Mouse (Mus musculus) large intestine, adult 2 months (tissue): ENCODE results near the gene Gm9789. TPM values are rescaled to one million over a fixed set of nuclear protein-coding genes. Genes with fewer than 3 reads are reported as not detected.
"Not testable (repeated sequence)": the region's sequence is repeated elsewhere in the genome, so short reads cannot be mapped to it uniquely, and the experiment has no call there.

ENCODE experiments used
- DNase-seq: peaks from one replicate; pipeline ENCODE4 v3.0.0-alpha.2; 2012; ENCODE audit warnings: low read depth, low spot score
- WGBS: fragments of 180-500 bp; shearing (Covaris S2); methylation state at CpG from one replicate; pipeline ENCODE4 v1.1.7; 2018; 5-methylcytosine and 5-hydroxymethylcytosine counted together
- polyA plus RNA-seq: library from polyadenylated mRNA; depleted of rRNA; stranded (reverse); fragments of >200 nt; gene quantifications from 2 replicates; pipeline ENCODE4 v1.2.3, GENCODE M21; 2012; rRNA removed

Gene Gm9789
- polyA plus RNA-seq, result not detected in 2 replicates

DNA sequence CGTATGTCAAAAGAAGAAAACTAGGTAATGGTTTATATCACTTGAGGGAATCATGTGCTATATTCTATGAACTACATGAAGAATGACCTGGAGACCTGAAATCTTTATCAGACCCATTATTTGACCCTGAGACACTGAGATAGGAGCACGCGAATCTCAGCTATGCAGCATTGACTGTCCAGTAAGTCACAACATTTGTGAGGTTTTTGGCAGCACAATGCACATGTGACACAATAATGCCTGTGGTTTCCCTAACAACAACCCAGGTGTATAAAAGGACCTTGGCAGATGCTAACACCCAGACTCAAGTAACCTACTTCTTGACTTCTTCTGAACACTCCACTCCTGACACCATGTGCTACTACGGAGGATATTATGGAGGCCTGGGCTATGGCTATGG lies at the start of gene Gm9789:
Gene Gm9789 (plus strand): TSS at position 301 of the 400 bp plus-strand sequence.
- DNase-seq, result no peak
- WGBS, result 79% methylated on average over 4 of the region's 4 CpGs

DNA sequence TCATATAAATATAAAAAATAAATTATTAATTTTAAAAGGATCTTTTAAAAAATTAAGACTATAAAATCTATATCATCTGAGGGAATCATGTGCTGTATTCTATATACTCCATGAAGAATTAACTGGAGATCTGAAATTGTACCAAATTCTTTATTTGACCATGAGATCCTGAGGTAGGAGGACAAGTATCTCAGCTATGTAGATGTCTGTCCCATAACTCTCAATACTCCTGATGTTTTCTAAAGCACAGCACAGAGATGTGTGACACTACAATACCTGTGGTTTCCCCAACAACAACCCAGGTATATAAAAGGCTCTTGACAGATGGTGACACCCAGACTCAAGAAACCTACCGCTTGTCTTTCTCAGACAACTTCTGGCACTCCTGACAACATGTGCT lies 17.2 kb upstream of the Gm9789 start, which contains the start of gene Gm6358:
Gene Gm6358 (plus strand): TSS at position 301 of the 400 bp plus-strand sequence.
- DNase-seq, result no peak
- 90% methylated on average over 1 of the region's 1 CpGs for WGBS

DNA sequence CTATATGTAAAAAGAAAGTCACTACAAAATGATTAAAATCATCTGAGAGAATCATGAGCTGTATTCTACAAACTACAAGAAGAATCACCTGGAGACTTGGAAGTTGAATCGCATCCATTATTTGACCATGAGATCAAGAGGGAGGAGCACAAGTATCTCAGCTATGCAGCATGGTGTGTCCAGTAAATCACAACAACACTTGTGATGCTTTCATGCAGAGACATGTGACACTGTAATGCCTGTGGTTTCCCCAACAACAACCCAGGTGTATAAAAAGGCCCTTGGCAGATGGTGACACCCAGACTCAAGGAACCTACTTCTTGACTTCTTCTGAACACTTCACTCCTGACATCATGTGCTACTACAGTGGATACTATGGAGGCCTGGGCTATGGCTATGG lies 7.0 kb upstream of the Gm9789 start, which contains the start of gene Gm10061:
Gene Gm10061 (plus strand): TSS at position 301 of the 400 bp plus-strand sequence.
- DNase-seq, result no peak
- 90% methylated on average over 1 of the region's 1 CpGs for WGBS

DNA sequence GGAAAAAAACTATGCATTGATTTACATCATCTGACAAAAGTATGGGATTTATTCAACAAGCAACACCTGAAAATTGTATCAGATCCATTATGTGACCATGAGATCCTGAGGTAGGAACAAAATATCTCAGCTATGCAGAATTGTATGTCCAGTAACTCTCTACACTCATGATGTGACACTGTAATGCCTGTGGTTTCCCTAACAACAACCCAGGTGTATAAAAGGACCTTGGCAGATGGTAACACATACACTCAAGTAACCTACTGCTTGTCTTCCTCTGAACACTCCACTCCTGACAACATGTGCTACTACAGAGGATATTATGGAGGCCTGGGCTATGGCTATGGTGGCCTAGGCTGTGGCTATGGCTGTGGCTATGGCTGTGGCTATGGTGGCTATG lies 11.4 kb downstream of the Gm9789 start, which contains the start of gene Gm7735:
Gene Gm7735 (plus strand): TSS at position 301 of the 400 bp plus-strand sequence.
- DNase-seq, result not testable (repeated sequence)

DNA sequence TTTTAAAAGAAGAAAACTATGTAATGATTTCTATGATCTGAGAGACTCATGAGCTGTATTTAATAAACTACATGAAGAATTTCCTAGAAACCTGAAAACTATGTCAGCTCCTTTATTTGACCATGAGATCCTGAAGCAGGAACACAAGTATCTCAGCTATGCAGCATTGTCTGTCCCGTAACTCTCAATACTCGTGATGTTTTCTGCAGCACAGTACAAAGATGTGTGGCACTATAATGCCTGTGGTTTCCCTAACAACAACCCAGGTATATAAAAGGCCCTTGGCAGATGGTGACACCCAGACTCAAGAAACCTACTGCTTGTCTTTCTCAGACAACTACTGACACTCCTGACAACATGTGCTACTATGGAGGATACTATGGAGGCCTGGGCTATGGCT lies 16.7 kb downstream of the Gm9789 start, which contains the start of gene 1110057P08Rik:
Gene 1110057P08Rik (plus strand): TSS at position 301 of the 400 bp plus-strand sequence.
- 70% methylated on average over 2 of the region's 2 CpGs for WGBS

DNA sequence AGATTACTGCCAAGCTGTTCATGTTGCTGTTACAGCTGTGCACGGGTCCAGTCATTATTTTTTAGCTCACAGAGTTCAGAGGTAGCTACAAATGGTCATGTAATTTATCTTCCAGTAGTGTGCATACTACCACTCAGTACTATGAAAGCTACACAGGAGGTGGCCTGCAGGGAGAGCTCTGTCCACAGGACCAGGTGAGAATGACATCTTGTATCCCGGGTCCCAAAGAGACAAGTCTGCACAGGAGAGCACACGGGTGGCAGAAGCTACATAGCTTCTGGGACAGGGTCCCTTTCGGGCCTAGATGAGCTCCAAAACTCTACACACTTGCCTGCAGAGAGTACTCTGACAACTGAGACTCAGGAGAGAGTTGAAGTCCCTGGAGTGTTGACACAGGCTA lies 30.9 kb downstream of the Gm9789 start:
- 78% methylated on average over 4 of the region's 4 CpGs for WGBS
- no peak for DNase-seq

More for the DNA sequence above, 16.7 kb downstream of the Gm9789 start, which contains the start of gene 1110057P08Rik:
- no peak for DNase-seq

DNA sequence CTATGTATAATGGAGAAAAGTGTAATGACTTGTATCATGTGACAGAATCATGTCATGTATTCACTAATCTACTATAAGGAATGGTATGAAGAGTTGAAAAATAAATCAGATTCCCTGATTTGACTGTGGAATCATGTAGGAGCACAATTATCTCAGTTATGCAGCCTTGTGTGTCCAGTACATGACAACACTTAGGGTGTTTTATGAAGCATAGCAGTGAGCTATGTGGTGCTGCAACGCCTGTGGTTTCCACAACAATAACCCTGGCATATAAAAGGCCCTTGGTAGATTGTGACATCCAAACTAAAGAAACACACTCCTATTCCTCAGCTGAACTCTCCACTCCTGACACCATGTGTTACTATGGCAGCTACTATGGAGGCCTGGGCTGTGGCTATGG lies 47.8 kb downstream of the Gm9789 start, which contains the start of gene Krtap20-2:
Gene Krtap20-2 (plus strand): TSS at position 301 of the 400 bp plus-strand sequence.
- no peak for DNase-seq
- 51% methylated on average over 1 of the region's 1 CpGs for WGBS

Other genes with a start within 250 kb of the Gm9789 start
- not detected in 2 replicates for gene Krtap19-9b, start 225.7 kb upstream of the Gm9789 start, polyA plus RNA-seq
- not detected in 2 replicates for gene Krtap16-3, start 195.1 kb upstream of the Gm9789 start, polyA plus RNA-seq
- gene Krtap22-2, start 147.2 kb upstream of the Gm9789 start, polyA plus RNA-seq, result not detected in 2 replicates
- not detected in 2 replicates for gene Gm10229, start 142.7 kb upstream of the Gm9789 start, polyA plus RNA-seq
- gene Krtap6-1, start 126.3 kb upstream of the Gm9789 start, polyA plus RNA-seq, result not detected in 2 replicates
- gene Gm10228, start 116.5 kb upstream of the Gm9789 start, polyA plus RNA-seq, result not detected in 2 replicates
- gene Krtap6-5, start 110.1 kb upstream of the Gm9789 start, polyA plus RNA-seq, result not detected in 2 replicates
- gene 1110025L11Rik, start 94.0 kb upstream of the Gm9789 start, polyA plus RNA-seq, result not detected in 2 replicates
- not detected in 2 replicates for gene Krtap6-3, start 73.9 kb upstream of the Gm9789 start, polyA plus RNA-seq
- not detected in 2 replicates for gene Gm6358, start 17.1 kb upstream of the Gm9789 start, polyA plus RNA-seq
- gene Gm10061, start 6.9 kb upstream of the Gm9789 start, polyA plus RNA-seq, result not detected in 2 replicates
- gene Gm7735, start 11.5 kb downstream of the Gm9789 start, polyA plus RNA-seq, result not detected in 2 replicates
- not detected in 2 replicates for gene 1110057P08Rik, start 16.8 kb downstream of the Gm9789 start, polyA plus RNA-seq
- not detected in 2 replicates for gene Krtap20-2, start 47.9 kb downstream of the Gm9789 start, polyA plus RNA-seq
- not detected in 2 replicates for gene Krtap21-1, start 245.9 kb downstream of the Gm9789 start, polyA plus RNA-seq